Mouse (Mus musculus) liver, adult 2 months (tissue): ENCODE measurements around the gene Treml4. TPM values are rescaled to one million over a fixed set of nuclear protein-coding genes. Genes with fewer than 3 reads are reported as not detected.
A peak's percentile ranks its signal among the peaks of the same experiment; 100 is the strongest.

Experiments
- DNase-seq: peaks from one replicate; pipeline ENCODE4 v3.0.0-alpha.2; 2011; ENCODE audit warnings: low read depth, low spot score; ENCODE audit errors: extremely low read depth
- H3K27ac ChIP-seq: fragments of 200-500 bp; replicated peaks from 2 replicates; pipeline ENCODE4 v1.5.1; 2012; ENCODE audit warnings: low read depth, mild to moderate bottlenecking, control low read depth, inconsistent platforms, low read length; ENCODE audit not compliant: insufficient read depth
- H3K27me3 ChIP-seq: fragments of 200-500 bp; 2 replicates; pipeline ENCODE4 v1.6.1; 2012; ENCODE audit warnings: mild to moderate bottlenecking, moderate library complexity, low read length, inconsistent platforms; ENCODE audit not compliant: control insufficient read depth, insufficient read depth
- H3K36me3 ChIP-seq: fragments of 200-500 bp; 2 replicates; pipeline ENCODE4 v1.6.1; 2012; ENCODE audit warnings: low read length, inconsistent platforms; ENCODE audit not compliant: control insufficient read depth, insufficient read depth
- H3K4me1 ChIP-seq: fragments of 200-500 bp; 2 replicates; pipeline ENCODE4 v1.6.1; 2011; ENCODE audit warnings: low read length; ENCODE audit not compliant: control insufficient read depth, insufficient read depth
- H3K4me3 ChIP-seq: fragments of 200-500 bp; 2 replicates; pipeline ENCODE4 v1.5.1; 2011; ENCODE audit warnings: low read depth, mild to moderate bottlenecking, control low read depth, low read length, moderate library complexity; ENCODE audit not compliant: insufficient read depth
- H3K79me2 ChIP-seq: fragments of 200-500 bp; 2 replicates; pipeline ENCODE4 v1.6.1; 2012; ENCODE audit warnings: inconsistent platforms, mild to moderate bottlenecking, low read length, moderate library complexity; ENCODE audit not compliant: control insufficient read depth, insufficient read depth
- H3K9ac ChIP-seq: fragments of 200-500 bp; 2 replicates; pipeline ENCODE4 v1.6.1; 2012; ENCODE audit warnings: low read depth, mild to moderate bottlenecking, control low read depth, inconsistent platforms, low read length
- CTCF ChIP-seq: fragments of 200-500 bp; IDR thresholded peaks from 2 replicates; pipeline ENCODE4 v1.5.1; 2011; ENCODE audit warnings: low read depth, low read length, control low read depth
- POLR2A ChIP-seq: fragments of 200-500 bp; IDR thresholded peaks from 2 replicates; pipeline ENCODE4 v1.6.1; 2011; ENCODE audit warnings: low read length, control low read depth; ENCODE audit not compliant: insufficient read depth; ENCODE audit errors: extremely low read depth
- WGBS: fragments of 180-500 bp; shearing (Covaris S2); methylation state at CpG from one replicate; pipeline ENCODE4 v1.1.7; 2018; 5-methylcytosine and 5-hydroxymethylcytosine counted together
- polyA plus RNA-seq: library from polyadenylated mRNA; depleted of rRNA; stranded (reverse); fragments of >200 nt; gene quantifications from 2 replicates; pipeline ENCODE4 v1.2.3, GENCODE M21; 2012; rRNA removed
- total RNA-seq: library from RNA; depleted of rRNA; stranded (reverse); fragments of >200 nt; gene quantifications from 2 replicates; pipeline ENCODE4 v1.2.3, GENCODE M21; 2014; rRNA removed

The Treml4 gene
- total and polyA plus RNA-seq, 2 experiments, result 4.2 to 4.6 TPM

DNA sequence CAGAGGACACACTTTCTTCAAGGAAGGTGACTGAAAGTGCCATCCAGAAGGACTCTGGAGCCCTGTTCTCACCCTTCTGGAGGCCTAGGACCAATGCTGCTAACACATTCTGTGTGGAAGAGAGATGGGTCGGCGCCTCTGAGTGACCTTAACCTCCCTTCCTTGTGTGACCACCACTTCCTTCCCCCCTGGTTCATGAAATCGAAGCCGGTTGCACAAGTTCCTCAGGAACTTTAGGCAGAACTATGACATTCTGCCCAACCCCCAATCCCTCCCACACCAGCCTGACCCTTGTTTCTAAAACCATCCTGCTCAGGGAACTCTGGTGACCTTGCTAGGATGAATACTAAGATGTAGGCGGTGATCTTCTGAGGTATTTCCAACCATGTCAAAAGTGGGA lies 60.2 kb downstream of the Treml4 start:
- no peaks in the 10 kb centered on the region for H3K36me3 ChIP-seq
- no peak overlapping the region for H3K27ac ChIP-seq
- H3K4me3 ChIP-seq, result no peak overlapping the region
- no peaks in the 10 kb centered on the region for H3K79me2 ChIP-seq
- TF ChIP-seq CTCF (no peak), POLR2A (no peak)
- 64% methylated on average over 5 of the region's 5 CpGs for WGBS
- H3K4me1 ChIP-seq, result no peaks in the 10 kb centered on the region; the same call in 1 of the 2 replicates
- H3K9ac ChIP-seq, result no peak overlapping the region
- DNase-seq, result peak; percentile 53
- H3K27me3 ChIP-seq, result no peaks in the 10 kb centered on the region

Other genes starting within 250 kb of the Treml4 start
- gene 1700122O11Rik, start 226.0 kb upstream of the Treml4 start, total RNA-seq, result not detected in 2 replicates
- gene 1700122O11Rik, start 226.0 kb upstream of the Treml4 start, polyA plus RNA-seq, result not detected in 2 replicates
- not detected in 2 replicates for gene 1700067P10Rik, start 175.0 kb upstream of the Treml4 start, total RNA-seq
- gene 1700067P10Rik, start 175.0 kb upstream of the Treml4 start, polyA plus RNA-seq, result not detected in 2 replicates
- not detected in 2 replicates for gene 9830107B12Rik, start 118.0 kb upstream of the Treml4 start, total RNA-seq
- not detected in 2 replicates for gene 9830107B12Rik, start 118.0 kb upstream of the Treml4 start, polyA plus RNA-seq
- gene A530064D06Rik, start 97.0 kb upstream of the Treml4 start, total RNA-seq, result 0.37 and 0.40 TPM in 2 replicates
- gene A530064D06Rik, start 97.0 kb upstream of the Treml4 start, polyA plus RNA-seq, result not detected in 2 replicates
- gene Trem1, start 31.5 kb upstream of the Treml4 start, total RNA-seq, result not detected in 2 replicates
- gene Trem1, start 31.5 kb upstream of the Treml4 start, polyA plus RNA-seq, result 0.04 TPM in 1 of 2 replicates, not detected in the other
- 0.34 TPM in 1 of 2 replicates, not detected in the other for gene Trem3, start 16.5 kb upstream of the Treml4 start, total RNA-seq
- 0.09 and 0.21 TPM in 2 replicates for gene Trem3, start 16.5 kb upstream of the Treml4 start, polyA plus RNA-seq
- gene Treml2, start 35.2 kb downstream of the Treml4 start, total RNA-seq, result 0.09 and 0.20 TPM in 2 replicates
- 0.26 and 0.34 TPM in 2 replicates for gene Treml2, start 35.2 kb downstream of the Treml4 start, polyA plus RNA-seq
- gene B430306N03Rik, start 51.8 kb downstream of the Treml4 start, total RNA-seq, result 0.83 and 1.0 TPM in 2 replicates
- gene B430306N03Rik, start 51.8 kb downstream of the Treml4 start, polyA plus RNA-seq, result 0.90 and 1.9 TPM in 2 replicates
- gene Trem2, start 82.1 kb downstream of the Treml4 start, total RNA-seq, result 0.74 and 2.2 TPM in 2 replicates
- 0.15 and 0.34 TPM in 2 replicates for gene Trem2, start 82.1 kb downstream of the Treml4 start, polyA plus RNA-seq
- 0.34 TPM in 1 of 2 replicates, not detected in the other for gene Treml1, start 95.6 kb downstream of the Treml4 start, total RNA-seq
- 0.19 and 0.39 TPM in 2 replicates for gene Treml1, start 95.6 kb downstream of the Treml4 start, polyA plus RNA-seq
- gene Nfya, start 145.6 kb downstream of the Treml4 start, total RNA-seq, result 10.6 and 12.1 TPM in 2 replicates
- 11.0 and 16.3 TPM in 2 replicates for gene Nfya, start 145.6 kb downstream of the Treml4 start, polyA plus RNA-seq
- 20.9 and 25.0 TPM in 2 replicates for gene Oard1, start 145.7 kb downstream of the Treml4 start, total RNA-seq
- gene Oard1, start 145.7 kb downstream of the Treml4 start, polyA plus RNA-seq, result 8.7 and 9.0 TPM in 2 replicates
- gene Apobec2, start 168.6 kb downstream of the Treml4 start, total RNA-seq, result 0.28 TPM in 1 of 2 replicates, not detected in the other
- gene Apobec2, start 168.6 kb downstream of the Treml4 start, polyA plus RNA-seq, result not detected in 2 replicates
- not detected in 2 replicates for gene Tspo2, start 187.2 kb downstream of the Treml4 start, total RNA-seq
- 0.34 TPM in 1 of 2 replicates, not detected in the other for gene Tspo2, start 187.2 kb downstream of the Treml4 start, polyA plus RNA-seq
- 0.20 TPM in 1 of 2 replicates, not detected in the other for gene Unc5cl, start 190.6 kb downstream of the Treml4 start, total RNA-seq
- 0.05 and 0.43 TPM in 2 replicates for gene Unc5cl, start 190.6 kb downstream of the Treml4 start, polyA plus RNA-seq